Mouse (Mus musculus): Measurements from ENCODE around the gene Gm29735. TPM values are rescaled to one million over a fixed set of nuclear protein-coding genes. Genes with fewer than 3 reads are reported as not detected.
"Not testable (repeated sequence)": the region's sequence is repeated elsewhere in the genome, so short reads cannot be mapped to it uniquely, and the experiment has no call there.

The Gm29735 gene
- total RNA-seq, 2 experiments from 2014 or later = not detected

GRCm38 (mm10) chr7:142134206-142134995, 22.5 kb downstream of the Gm29735 start:
- no peak for DNase-seq (ENCODE audit: low spot score)
- intact Hi-C loops (cut with DNase I) = no loop called here

- DNase-seq (ENCODE audit: low spot score) = no peak
- intact Hi-C loops (cut with DNase I) = no loop called here
Observed at GRCm38 (mm10) chr7:142128843-142129242, 28.1 kb downstream of the Gm29735 start.

- DNase-seq (ENCODE audit: low spot score); intact Hi-C loops (cut with DNase I): not testable (repeated sequence)
Observed at GRCm38 (mm10) chr7:142120629-142121028, 36.3 kb downstream of the Gm29735 start, which contains the start of gene Gm45618. Gene Gm45618 (minus strand): TSS chr7:142120729.

- no peak for DNase-seq (ENCODE audit: low spot score)
- intact Hi-C loops (cut with DNase I) = no loop called here
Observed at GRCm38 (mm10) chr7:142119632-142120031, 37.3 kb downstream of the Gm29735 start.

Other genes with a start within 250 kb of the Gm29735 start
- gene Tollip, start 238.6 kb downstream of the Gm29735 start, total RNA-seq (2021) = 10 to 100 TPM; 47.4 to 52.9 TPM
- gene Brsk2, start 207.4 kb downstream of the Gm29735 start, total RNA-seq (2021) = under 1 TPM in 1 of 2 experiments, not detected in 1; 0.22 TPM
- gene Mob2, start 96.0 kb downstream of the Gm29735 start, total RNA-seq (2021) = 10 to 100 TPM; 40.2 to 40.7 TPM
- gene Dusp8, start 61.3 kb downstream of the Gm29735 start, total RNA-seq (2021) = 10 to 100 TPM; 39.7 to 53.5 TPM
- gene Gm45618, start 36.4 kb downstream of the Gm29735 start, total RNA-seq (2021) = not detected
- gene Gm39115, start 21.1 kb downstream of the Gm29735 start, total RNA-seq (2021) = not detected
- not detected for gene Gm45337, start 12.5 kb downstream of the Gm29735 start, total RNA-seq (2021)
- not detected for gene Gm4553, start 8.6 kb upstream of the Gm29735 start, total RNA-seq (2021)
- gene Krtap5-2, start 18.9 kb upstream of the Gm29735 start, total RNA-seq (2021) = not detected
- not detected for gene Gm10153, start 33.3 kb upstream of the Gm29735 start, total RNA-seq (2021)
- gene Krtap5-3, start 44.3 kb upstream of the Gm29735 start, total RNA-seq (2021) = not detected
- gene Gm7579, start 54.7 kb upstream of the Gm29735 start, total RNA-seq (2021) = not detected
- gene Krtap5-5, start 72.9 kb upstream of the Gm29735 start, total RNA-seq (2021) = not detected
- not detected for gene Gm40460, start 84.0 kb upstream of the Gm29735 start, total RNA-seq (2021)
- not detected for gene Gm2431, start 101.2 kb upstream of the Gm29735 start, total RNA-seq (2021)
- not detected for gene Gm4559, start 117.2 kb upstream of the Gm29735 start, total RNA-seq (2021)
- gene Krtap5-1, start 140.0 kb upstream of the Gm29735 start, total RNA-seq (2021) = not detected
- not detected for gene Krtap5-4, start 146.4 kb upstream of the Gm29735 start, total RNA-seq (2021)
- 1 to 10 TPM; 1.8 to 2.0 TPM for gene Ifitm10, start 216.6 kb upstream of the Gm29735 start, total RNA-seq (2021)
- gene Gm49369, start 225.6 kb upstream of the Gm29735 start, total RNA-seq (2021) = 1 to 10 TPM; 3.0 to 4.1 TPM
- gene Ctsd, start 230.9 kb upstream of the Gm29735 start, total RNA-seq (2021) = 100 to 1,000 TPM; 692 to 727 TPM